Mouse (Mus musculus) embryo, embryonic 10 days (tissue): Measurements from ENCODE around the gene Pla2g4b.

Experiments used
- DNase-seq: peaks from one replicate; pipeline ENCODE4 v3.0.0-alpha.2; 2015; ENCODE audit warnings: low spot score

Gene Pla2g4b

GRCm38 (mm10) chr2:120015882-120016281 lies 17.3 kb upstream of the Pla2g4b start:
- no peak for DNase-seq

- DNase-seq, result no peak
These were observed 15.6 kb upstream of the Pla2g4b start for GRCm38 (mm10) chr2:120017599-120017998.

- DNase-seq, result no peak
These were observed 8.9 kb upstream of the Pla2g4b start for GRCm38 (mm10) chr2:120024337-120024736.

GRCm38 (mm10) chr2:120026984-120027949 lies 6.0 kb upstream of the Pla2g4b start, which contains the start of the genes Jmjd7 and Gm28042:
Gene Jmjd7, plus strand, starts transcription at chr2:120027483.
Gene Gm28042, plus strand, starts transcription at chr2:120027493.
- peak; percentile 91 for DNase-seq

- peak; percentile 58 for DNase-seq
These were observed 5.3 kb upstream of the Pla2g4b start for GRCm38 (mm10) chr2:120027950-120028331.

- DNase-seq, result no peak
These were observed 2.8 kb upstream of the Pla2g4b start for GRCm38 (mm10) chr2:120030380-120030779.

- no peak for DNase-seq
These were observed 509 bp downstream of the Pla2g4b start for GRCm38 (mm10) chr2:120033726-120034125.

GRCm38 (mm10) chr2:120037744-120038143 lies 4.5 kb downstream of the Pla2g4b start:
- no peak for DNase-seq

GRCm38 (mm10) chr2:120040991-120041390 lies 7.8 kb downstream of the Pla2g4b start:
- no peak for DNase-seq

GRCm38 (mm10) chr2:120044101-120044603 lies 10.9 kb downstream of the Pla2g4b start:
- DNase-seq, result peak; percentile 17

GRCm38 (mm10) chr2:120044676-120045075 lies 11.5 kb downstream of the Pla2g4b start:
- no peak for DNase-seq

GRCm38 (mm10) chr2:120046486-120047310 lies 13.5 kb downstream of the Pla2g4b start:
- no peak for DNase-seq

GRCm38 (mm10) chr2:120048173-120048572 lies 15.0 kb downstream of the Pla2g4b start:
- DNase-seq, result no peak

- DNase-seq, result peak; percentile 63
These were observed 16.5 kb downstream of the Pla2g4b start for GRCm38 (mm10) chr2:120049632-120050274.

- no peak for DNase-seq
These were observed 18.2 kb downstream of the Pla2g4b start for GRCm38 (mm10) chr2:120051405-120051804.

GRCm38 (mm10) chr2:120054771-120055552 lies 21.7 kb downstream of the Pla2g4b start:
- DNase-seq, result no peak

GRCm38 (mm10) chr2:120055923-120056322 lies 22.7 kb downstream of the Pla2g4b start:
- DNase-seq, result no peak

GRCm38 (mm10) chr2:120058818-120059217 lies 25.6 kb downstream of the Pla2g4b start:
- no peak for DNase-seq

GRCm38 (mm10) chr2:120059466-120059865 lies 26.2 kb downstream of the Pla2g4b start:
- no peak for DNase-seq

GRCm38 (mm10) chr2:120060190-120060589 lies 27.0 kb downstream of the Pla2g4b start:
- DNase-seq, result peak; percentile 16

GRCm38 (mm10) chr2:120060651-120061050 lies 27.4 kb downstream of the Pla2g4b start:
- no peak for DNase-seq
